Mouse (Mus musculus) kidney, adult 9 months (tissue): ENCODE data around the gene Ispd.

Source experiments
- DNase-seq: peaks from one replicate; pipeline ENCODE4 v3.0.0; 2022

The Ispd gene

DNA sequence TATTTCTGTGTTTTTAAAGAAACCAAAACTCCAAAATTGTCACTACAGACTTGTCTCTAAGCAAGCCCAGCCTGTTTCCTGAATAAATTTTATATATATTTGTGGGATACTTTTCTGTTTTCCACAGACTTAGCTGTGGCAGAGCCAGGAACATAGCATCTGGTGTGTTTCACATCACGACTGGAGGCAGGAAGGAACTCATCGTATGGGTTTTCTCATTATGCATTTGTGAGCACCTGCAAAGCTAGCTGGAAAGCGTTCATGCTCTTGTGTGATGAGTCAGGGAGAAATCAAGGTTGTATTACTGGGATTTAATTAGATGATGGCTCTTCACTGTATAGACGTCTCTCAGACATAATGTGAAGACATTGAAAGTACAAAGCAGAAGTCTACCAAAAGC, 90.2 kb downstream of the Ispd start:
- DNase-seq = no peak

DNA sequence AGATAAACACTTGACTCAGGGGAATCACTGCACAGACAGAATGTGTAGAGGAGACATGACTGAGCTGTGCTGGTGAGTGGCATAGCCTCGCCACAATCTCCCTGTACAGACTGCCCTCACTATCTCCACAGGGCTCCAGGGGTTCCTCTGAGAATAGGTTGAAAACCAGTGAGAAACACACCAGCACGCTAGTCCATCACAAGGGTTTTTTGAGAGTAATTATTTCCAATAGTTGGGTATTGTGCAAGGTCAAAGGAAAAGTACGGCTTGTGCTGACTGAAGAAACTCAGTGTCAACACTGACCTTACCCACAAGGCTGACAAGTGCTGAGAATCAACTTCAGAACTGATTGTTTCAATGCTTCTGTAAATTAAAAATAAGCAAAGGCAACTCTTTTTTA, 92.9 kb downstream of the Ispd start:
- no peak for DNase-seq

DNA sequence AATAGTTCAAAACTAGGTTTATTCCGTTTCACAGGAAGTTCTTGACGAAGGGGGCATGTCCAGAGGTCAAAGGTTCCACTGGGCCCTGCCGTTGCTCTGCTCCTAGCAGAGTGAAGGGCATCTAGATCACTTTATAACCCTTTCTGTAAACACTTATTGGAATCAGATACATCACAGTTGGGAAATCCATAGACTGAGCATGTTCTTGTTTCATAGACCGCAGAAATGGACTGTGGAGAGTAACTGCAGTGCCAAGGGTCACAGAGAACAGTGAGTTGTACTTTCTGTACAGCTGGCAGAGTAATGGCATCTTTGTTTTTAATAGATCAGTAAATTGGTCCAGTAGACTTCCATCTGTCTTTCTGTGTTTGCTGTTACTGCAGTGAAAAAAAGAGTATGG, 94.0 kb downstream of the Ispd start:
- no peak for DNase-seq

DNA sequence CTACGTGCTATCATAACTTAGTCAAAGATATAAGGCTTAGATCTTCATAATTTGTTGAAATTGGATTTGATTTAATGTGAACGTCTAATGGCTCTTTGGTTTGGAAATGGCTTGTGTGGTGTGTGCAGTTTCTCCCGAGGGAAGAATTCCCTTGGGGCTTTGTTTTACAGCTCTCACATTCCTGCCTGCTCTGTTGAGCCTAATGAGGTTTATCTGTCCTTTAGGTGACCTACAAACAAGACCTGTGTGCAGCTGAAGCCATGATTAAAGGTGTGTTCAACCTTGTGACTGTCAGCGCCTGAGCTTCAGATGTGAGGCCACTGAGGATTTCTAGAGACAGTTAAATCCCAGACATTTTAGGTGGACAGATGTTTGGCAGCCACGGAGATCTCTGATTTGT, 95.2 kb downstream of the Ispd start:
- peak; percentile 65 for DNase-seq

DNA sequence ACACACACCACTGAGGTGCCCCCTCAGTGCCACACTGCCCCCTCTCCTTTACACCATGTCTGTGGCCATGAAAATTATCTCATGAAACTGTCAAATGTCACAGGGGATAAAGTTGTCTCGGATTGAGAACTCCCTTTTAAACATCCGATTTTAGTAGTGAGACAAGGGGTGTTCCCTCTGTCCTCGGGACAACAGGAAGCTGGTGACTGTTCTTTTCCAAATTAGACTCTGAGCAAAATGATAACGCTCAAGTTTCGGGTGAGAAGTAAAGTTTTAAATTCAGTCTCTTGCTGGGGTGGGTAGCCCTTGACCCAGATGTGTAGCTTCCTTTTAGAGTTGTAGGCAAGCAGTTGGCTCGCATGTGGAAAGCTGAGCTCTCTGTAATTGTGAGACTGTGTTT, 96.3 kb downstream of the Ispd start:
- peak; percentile 22 for DNase-seq

DNA sequence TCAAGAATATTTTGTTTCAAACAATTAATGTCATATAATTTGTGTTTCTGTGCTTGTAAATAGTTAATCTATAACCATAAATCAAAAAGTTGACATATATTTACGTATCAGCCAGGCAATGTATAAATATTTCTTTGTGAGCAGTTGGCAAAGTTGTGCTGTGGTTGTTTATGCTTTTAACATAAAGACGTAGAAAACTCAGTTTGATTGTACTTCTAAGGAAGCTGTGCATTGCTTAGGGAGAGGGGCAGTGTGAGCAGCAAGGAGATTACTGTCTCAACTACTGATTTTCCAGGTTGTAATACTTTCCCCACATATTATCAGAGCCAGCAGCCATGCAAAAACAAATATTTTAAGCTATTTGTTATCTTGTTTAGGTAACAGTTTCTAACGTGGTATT, 96.7 kb downstream of the Ispd start:
- DNase-seq = no peak

DNA sequence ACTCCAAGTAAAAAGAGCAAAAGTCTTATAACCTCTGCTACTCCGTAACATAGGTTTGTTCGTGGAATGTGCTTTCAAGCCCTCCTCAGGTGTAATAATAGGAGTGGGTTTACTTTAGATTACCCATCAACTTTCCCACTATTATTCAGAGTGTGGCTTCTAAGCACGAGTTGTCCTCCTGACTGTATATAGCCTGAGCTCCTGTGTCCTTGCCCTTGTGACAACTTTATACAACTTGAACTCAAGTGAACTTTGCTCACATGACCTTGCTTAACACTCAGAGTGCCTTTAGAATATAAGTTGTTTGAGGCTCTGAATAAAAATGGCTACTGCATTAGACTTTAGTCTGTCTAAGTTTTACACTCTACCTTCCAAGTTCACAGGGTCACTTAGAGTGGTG, 100.5 kb downstream of the Ispd start:
- DNase-seq = peak; percentile 29

DNA sequence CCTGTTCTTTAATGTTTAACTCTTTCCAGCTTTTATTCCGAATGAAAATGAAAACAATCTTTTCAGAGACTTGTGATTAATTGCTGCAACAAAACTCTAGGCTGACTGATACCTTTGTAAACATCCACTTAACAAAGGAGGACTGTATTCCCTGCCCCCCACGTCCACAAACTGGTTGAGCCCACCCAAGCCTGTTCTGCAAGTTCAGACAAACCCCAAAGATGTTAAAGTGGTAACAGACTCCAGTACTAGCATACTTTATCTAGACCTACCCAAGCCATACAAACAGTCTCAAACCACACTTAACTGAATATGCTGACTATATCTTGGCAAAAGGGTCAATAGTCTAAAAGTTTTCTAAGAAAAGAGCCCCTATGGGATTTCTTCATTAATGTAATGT, 102.1 kb downstream of the Ispd start:
- DNase-seq = no peak

DNA sequence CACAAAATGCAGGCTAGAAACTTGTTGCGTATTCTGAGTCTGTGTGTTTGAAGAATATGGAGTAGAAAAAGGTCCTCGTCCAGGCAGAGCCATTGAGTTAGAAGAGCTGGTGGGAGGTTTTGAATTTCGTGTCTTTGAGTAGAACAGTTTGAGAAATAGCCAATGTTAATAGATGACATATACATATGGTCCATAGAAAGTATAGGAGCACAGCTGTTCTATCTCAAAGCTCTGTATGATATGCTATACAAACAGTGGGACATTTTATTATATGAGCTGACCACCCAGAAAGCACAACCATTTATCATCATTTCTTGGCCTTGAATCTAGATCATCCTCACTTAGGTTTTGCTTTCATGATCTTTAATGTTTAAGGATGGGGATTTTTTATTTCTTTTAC, 116.3 kb downstream of the Ispd start:
- DNase-seq = no peak

DNA sequence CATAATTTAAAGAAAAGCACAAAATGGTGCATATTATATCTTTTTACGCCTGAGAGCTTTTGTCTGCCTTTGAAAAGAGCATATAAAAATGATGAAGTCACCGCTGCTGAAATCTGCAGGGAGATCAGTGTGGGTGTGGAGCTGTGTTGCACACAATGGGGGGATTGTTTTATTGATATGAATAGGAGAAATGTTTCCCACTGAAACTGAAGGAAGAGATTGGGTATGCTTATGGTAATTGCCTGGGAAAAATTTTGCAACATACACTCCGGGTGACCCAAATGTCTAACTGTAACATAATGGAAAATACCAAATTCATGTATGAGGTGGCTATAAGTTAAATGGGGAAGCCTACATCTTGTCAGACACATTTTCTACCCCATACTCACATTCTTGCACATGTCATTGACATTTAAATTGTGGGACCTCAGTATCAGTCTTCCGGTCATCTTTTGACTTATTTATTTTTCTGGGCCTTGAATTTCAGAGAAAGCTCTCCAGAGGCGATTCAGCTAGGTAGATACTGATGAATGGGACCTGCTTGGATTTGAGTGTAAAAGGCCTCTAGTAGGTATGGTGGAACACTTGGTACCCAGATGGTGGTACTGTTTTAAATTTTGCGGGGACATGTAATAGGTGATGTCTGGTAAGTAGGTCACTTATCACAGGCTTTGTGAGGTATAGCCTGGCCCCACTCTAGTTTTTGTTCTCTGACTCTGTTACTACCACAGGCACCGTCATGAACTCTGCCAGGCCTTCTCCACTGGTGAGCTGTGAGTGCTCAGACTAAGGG, 126.1 kb downstream of the Ispd start:
- DNase-seq = no peak

DNA sequence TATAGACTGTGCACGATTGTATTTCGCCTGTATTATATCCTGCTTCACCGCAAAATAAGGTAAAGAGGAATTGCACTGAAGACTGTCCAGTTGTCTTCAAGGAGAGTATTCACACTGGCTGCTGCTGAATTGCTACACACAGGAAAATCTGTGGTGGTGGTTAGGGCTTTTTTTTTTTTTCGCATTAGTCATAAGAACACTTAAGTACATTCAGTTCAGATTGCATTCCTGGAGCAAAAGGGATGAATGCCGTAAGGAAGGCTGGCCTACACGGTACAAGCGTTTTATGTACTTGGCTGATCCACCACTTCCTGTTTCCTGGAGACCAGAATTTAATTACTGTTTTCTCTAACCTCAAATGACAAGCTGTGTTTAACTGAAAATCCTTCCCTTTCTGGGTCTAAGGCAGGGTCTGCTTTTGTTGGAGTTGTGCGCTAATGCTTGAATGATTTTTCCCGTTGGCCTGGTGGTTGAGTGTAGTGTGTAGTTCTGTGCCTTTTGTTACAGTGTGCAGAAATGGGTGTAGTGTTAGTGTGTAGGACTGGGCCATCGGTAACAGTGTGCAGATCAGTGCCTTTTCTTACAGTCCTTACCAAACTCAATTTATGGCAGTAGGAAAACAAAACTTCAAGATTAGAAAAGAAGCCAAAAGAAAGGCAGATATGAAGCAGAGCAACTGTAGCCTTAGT, 128.8 kb downstream of the Ispd start:
- DNase-seq = peak; percentile 61

DNA sequence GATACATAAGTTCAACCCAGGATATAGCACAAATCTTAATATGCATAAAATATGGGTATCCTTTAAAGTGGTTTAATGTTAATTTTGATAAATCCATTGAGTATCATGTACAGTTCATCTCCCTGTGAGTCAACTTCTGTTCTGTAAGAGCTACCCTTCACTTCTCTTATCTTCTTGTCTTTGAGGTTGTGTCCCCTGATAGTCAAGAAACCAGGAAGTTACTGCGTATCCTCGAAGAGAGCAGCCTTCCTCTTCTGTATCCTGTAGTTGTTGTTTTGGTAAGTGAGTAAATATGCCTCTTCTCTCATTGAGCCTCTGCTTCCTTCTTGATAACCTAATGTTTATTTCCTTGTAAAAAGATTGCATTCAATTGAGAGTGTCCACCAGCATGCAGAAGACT, 140.5 kb downstream of the Ispd start:
- no peak for DNase-seq

DNA sequence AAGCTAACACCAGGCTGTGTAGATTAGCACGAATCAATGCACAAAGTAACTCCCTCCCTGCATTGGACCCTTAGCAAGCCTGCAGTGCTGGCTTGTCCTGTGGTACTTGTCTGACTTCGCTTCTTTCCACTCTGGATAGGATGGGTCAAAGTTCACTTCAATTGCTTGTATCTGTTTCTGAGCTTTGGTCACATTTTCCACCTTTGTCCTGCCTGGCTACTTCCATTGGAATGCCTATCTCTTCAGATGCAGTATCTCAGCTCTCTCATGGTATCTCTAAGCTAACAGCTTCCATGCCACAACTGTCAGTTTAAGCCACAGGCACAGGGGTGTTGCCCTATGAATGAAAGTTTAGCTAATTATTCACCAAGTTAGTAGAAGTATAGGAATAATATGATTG, 142.3 kb downstream of the Ispd start:
- peak; percentile 77 for DNase-seq

DNA sequence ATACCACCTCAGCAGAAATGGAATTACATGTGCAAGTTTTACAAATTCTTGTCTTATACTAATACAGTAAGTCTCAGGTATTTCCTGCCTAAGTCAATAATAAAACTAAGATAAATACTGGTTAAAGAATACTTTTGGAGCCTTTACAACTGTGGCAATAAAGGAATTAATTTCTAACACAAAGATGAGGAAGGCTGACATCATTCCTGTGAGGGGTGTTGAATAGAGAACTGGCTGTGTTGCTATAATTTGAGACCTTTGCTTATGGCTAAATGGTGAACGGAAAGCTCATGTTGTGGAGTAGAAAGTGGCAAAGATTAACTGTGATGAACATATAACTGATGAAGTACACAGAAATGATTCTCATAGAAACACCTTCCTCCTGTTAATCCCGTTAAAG, 149.7 kb downstream of the Ispd start:
- no peak for DNase-seq

DNA sequence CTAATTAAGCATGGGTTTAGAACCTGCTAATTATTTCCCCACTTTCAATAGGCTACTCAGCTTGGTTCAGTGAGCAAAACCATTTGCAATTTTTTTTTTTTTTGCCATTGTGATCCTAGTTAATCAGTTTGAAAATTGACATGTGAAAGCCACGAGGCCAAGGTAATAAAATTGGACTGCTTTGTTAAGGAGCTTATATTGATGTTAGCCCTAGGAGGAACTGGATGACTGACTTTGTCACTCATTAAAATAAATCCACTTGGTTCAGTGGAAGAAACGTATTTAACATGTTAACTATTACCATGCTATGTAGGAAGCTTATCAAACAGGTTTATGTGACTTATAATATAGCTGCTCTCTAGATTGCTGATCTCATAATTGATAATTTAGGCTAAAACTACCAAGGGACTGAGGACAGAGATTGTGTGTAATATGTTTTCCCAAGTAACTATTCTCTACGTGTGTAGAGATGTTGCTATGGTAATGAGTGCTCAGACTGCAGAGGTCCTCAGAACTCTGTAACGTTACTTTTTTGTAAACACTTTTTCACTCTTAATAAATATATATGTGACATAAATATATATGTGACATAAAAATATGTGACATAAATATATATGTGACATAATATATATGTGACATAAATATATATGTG, 150.3 kb downstream of the Ispd start:
- peak; percentile 75 for DNase-seq

DNA sequence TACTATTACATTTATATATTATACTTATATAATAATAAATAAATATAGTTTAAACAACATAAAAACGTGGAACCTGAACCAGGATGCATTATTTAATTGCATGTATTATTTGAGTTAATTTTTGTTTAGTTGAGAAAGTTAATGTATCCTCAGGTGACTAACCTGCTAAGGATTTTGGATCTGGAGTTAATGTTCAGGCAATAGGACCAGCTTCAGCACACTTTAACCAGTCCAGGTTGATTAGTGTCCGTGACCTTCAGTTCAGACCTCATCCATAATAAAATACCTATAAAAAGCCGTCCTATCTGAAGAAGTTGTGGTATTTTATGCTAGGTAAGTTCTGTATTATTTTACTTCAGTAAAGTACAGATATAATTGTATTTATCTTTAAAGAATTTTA, 151.3 kb downstream of the Ispd start:
- DNase-seq = peak; percentile 69

DNA sequence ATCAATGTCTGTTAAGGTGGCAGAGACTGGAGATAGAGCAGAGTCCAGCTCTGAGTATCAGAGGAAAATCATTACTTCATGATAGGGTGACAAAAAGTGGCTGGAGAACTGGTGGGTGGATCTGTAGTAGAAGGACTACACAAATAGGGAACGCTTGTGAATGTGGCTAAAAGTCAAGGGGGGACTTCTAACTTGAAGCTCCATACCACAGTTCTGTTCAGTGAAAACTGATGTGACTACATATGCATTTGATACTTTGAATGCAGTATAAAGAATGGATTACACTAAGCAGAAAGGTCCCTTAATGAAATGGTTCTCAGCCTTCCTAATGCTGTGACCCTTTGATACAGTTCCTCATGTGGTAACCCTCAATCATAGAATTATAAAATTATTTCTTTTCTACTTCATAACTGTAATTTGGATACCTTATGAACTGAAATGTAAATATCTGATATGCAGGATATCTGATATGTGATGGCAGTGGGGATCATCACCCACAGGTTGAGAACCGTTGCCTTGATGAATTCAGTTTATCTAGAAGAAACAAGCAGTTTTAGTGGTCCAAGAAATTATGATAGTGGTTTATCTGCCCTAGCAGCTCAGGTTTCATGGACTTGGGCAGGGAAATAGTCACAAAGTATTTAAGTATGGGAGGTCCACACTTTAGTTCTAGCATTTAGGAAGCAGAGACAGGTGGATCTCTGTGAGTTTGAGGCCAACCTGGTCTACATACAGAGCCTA, 152.1 kb downstream of the Ispd start:
- no peak for DNase-seq

DNA sequence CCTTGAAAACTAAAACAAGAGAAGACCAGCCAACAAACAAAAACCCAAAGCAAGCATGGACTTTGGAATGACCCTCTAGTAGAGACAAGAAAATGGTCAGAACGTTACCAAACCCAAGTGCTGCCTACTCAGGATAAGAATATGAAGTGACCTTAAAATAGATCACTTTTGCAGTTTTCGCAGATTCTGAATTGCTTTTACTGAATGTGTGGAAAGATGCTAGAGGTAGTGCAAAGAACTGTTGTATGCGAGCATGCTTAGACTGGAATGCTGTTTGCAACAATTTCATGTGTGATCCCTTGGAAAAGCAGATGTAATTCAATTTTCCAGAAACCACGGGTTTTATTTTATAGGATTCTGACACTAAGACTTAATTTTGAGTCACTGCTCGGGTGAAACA, 153.3 kb downstream of the Ispd start:
- no peak for DNase-seq

DNA sequence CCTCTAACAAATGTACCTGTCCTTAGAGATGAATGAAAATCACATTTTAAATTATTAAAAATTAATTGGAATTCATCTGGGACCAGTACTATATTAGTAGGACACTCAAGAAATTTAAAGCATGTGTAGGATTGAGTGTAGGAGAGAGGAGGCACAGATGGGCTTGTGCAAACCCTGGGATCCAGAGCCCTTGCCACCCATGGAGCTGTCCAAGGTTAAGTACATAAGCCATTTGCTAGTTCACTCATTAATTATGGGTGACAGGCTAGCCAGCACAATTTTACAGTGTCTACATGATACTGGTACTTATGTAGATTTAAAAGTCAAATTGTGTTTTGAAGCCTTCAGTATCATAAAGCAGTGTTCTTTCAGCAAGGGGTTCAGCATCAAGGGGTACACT, 164.1 kb downstream of the Ispd start:
- no peak for DNase-seq

DNA sequence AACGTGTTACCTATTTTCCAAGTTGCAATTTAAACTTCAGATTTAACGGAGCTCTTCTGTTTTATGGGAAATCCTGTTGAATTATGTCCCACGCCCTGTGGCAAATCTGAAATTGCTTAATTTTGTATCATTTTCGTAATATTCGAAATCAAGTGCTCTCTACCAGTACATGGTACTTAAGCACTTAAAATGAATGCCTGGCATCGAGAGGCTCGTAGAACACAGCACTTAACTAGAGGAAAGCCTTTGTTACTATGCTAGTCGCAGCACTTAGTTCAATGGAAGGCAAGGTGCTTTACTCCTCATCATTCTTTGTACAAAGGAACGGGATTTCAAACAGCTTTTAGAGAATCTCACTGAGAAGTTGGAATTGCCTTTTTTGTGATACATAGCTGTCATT, 168.2 kb downstream of the Ispd start:
- DNase-seq = no peak

DNA sequence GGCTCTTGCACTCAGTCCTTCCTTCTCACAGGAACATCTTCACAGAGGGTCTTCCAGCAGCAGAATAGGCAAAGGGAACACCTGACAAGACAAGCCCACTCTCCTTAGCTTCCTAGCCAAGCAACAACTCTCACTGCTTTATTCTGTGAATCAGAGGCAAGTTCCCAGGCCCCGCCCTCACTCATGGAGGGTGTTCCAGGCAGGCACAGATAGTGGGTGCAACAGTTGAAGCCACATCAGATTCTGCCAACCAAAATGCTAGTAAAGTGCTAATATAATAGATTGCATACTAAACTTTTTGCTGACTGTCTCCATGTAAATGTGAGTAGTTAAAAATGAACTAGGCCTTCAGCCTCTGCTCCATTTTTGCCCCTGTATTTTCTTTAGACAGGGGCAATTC, 173.4 kb downstream of the Ispd start:
- no peak for DNase-seq

DNA sequence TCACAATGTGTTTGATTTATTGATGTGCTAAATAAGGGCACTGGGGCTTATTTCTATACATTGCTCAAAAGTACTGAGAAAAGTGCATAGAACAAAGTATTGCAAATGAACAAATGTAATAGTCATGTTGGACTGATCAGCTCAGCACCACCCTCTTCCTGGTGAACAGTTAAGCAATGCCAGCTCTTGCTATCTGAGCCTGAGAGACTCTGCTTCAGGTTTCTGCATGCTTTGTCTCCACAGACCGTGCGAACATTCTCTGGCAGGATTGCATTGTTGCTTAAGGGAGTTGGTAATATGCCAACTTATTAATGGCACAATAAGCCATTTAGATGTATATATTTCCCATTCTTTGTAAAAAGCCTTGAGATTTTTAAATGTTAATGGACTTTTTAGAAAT, 182.9 kb downstream of the Ispd start:
- no peak for DNase-seq

DNA sequence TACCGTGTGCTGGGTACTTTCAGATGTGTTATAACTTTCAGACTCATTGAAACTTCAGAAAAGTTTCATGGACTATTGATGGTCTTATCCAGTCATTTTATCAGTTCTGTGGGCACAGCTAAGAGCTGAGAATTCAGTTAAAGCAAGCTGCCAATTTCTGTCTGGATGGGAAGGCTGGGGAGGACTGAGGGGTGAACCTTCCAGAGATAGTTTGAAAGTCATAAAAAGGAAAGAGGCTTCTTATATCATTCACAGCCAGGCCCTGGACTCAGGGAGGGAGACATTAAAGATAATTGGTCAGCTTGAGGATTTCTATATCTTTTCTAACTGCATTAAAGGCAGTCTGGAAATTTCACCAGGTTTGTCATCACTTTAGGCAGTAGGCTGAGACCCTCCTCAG, 185.7 kb downstream of the Ispd start:
- no peak for DNase-seq
